Mouse (Mus musculus) neutrophil, adult 83 days (primary cell): ENCODE measurements around the gene Cldn7. TPM values are rescaled to one million over a fixed set of nuclear protein-coding genes. Genes with fewer than 3 reads are reported as not detected.

ENCODE experiments used
- total RNA-seq, 2 experiments: library from RNA; stranded (reverse); gene quantifications; one replicate each; pipeline ENCODE4 v1.2.4; 2023

Cldn7 gene
- total RNA-seq, result not detected

GRCm38 (mm10) chr11:69964650-69965270 is at the start of gene Cldn7:
Gene Cldn7 (plus strand): TSS chr11:69964779.

GRCm38 (mm10) chr11:69921114-69922011 is 43.2 kb upstream of the Cldn7 start, which contains the start of gene Eif5a:
Gene Eif5a (minus strand): TSS chr11:69921958.

GRCm38 (mm10) chr11:69935137-69935879 is 29.3 kb upstream of the Cldn7 start, which contains the start of gene Ybx2:
Gene Ybx2 (plus strand): TSS chr11:69935796.

GRCm38 (mm10) chr11:69948066-69948762 is 16.4 kb upstream of the Cldn7 start, which contains the start of gene Slc2a4:
Gene Slc2a4 (minus strand): TSS chr11:69948188.

GRCm38 (mm10) chr11:69981141-69981762 is 16.7 kb downstream of the Cldn7 start, which contains the start of gene Ctdnep1:
Gene Ctdnep1 (plus strand): TSS chr11:69981156.

GRCm38 (mm10) chr11:69982225-69982624 is 17.6 kb downstream of the Cldn7 start, which contains the start of gene Elp5:
Gene Elp5 (minus strand): TSS chr11:69982517.

GRCm38 (mm10) chr11:69990850-69991691 is 26.5 kb downstream of the Cldn7 start, which contains the start of gene Gabarap:
Gene Gabarap (plus strand): TSS chr11:69991143.

GRCm38 (mm10) chr11:69995391-69995960 is 30.9 kb downstream of the Cldn7 start, which contains the start of gene Phf23:
Gene Phf23 (plus strand): TSS chr11:69995777.

GRCm38 (mm10) chr11:70000396-70000898 is 35.9 kb downstream of the Cldn7 start, which contains the start of gene Dvl2:
Gene Dvl2 (plus strand): TSS chr11:70000595.

GRCm38 (mm10) chr11:70014880-70015558 is 50.4 kb downstream of the Cldn7 start, which contains the start of gene Acadvl:
Gene Acadvl (minus strand): TSS chr11:70015411.

GRCm38 (mm10) chr11:70016669-70017068 is 52.1 kb downstream of the Cldn7 start, which contains the start of gene Dlg4:
Gene Dlg4 (plus strand): TSS chr11:70016942.

Other genes with a start within 250 kb of the Cldn7 start
- gene Polr2a, start 206.1 kb upstream of the Cldn7 start, total RNA-seq, result 10 to 100 TPM; 82.6 to 86.1 TPM
- not detected for gene Slc35g3, start 202.8 kb upstream of the Cldn7 start, total RNA-seq
- gene Zbtb4, start 198.9 kb upstream of the Cldn7 start, total RNA-seq, result 1 to 10 TPM; 2.4 to 3.3 TPM
- 1 to 10 TPM in 1 of 2 experiments, under 1 TPM in 1; 0.79 to 1.9 TPM for gene Chrnb1, start 168.8 kb upstream of the Cldn7 start, total RNA-seq
- under 1 TPM in 1 of 2 experiments, not detected in 1; 0.18 TPM for gene Fgf11, start 162.9 kb upstream of the Cldn7 start, total RNA-seq
- gene Tmem102, start 159.2 kb upstream of the Cldn7 start, total RNA-seq, result not detected
- not detected for gene Gm39566, start 149.5 kb upstream of the Cldn7 start, total RNA-seq
- gene Spem2, start 146.3 kb upstream of the Cldn7 start, total RNA-seq, result not detected
- not detected for gene Spem1, start 142.6 kb upstream of the Cldn7 start, total RNA-seq
- gene Nlgn2, start 127.0 kb upstream of the Cldn7 start, total RNA-seq, result 1 to 10 TPM; 1.3 to 2.1 TPM
- 100 to 1,000 TPM in 1 of 2 experiments, 10 to 100 TPM in 1; 99.2 to 106 TPM for gene Tmem256, start 126.3 kb upstream of the Cldn7 start, total RNA-seq
- 10 to 100 TPM; 35.0 to 35.9 TPM for gene Plscr3, start 118.4 kb upstream of the Cldn7 start, total RNA-seq
- gene Tnk1, start 106.0 kb upstream of the Cldn7 start, total RNA-seq, result not detected
- gene Tmem95, start 86.8 kb upstream of the Cldn7 start, total RNA-seq, result 1 to 10 TPM in 1 of 2 experiments, under 1 TPM in 1; 0.88 to 1.2 TPM
- 1 to 10 TPM; 8.6 to 9.0 TPM for gene Kctd11, start 83.4 kb upstream of the Cldn7 start, total RNA-seq
- 100 to 1,000 TPM; 260 to 263 TPM for gene Acap1, start 69.2 kb upstream of the Cldn7 start, total RNA-seq
- 1 to 10 TPM; 3.0 to 3.2 TPM for gene 2810408A11Rik, start 63.8 kb upstream of the Cldn7 start, total RNA-seq
- gene Neurl4, start 63.7 kb upstream of the Cldn7 start, total RNA-seq, result 10 to 100 TPM; 20.9 to 27.6 TPM
- 10 to 100 TPM; 69.0 to 84.5 TPM for gene Gps2, start 50.9 kb upstream of the Cldn7 start, total RNA-seq
- gene Eif5a, start 42.8 kb upstream of the Cldn7 start, total RNA-seq, result 100 to 1,000 TPM; 482 to 501 TPM
- not detected for gene Ybx2, start 29.0 kb upstream of the Cldn7 start, total RNA-seq
- 1 to 10 TPM in 1 of 2 experiments, under 1 TPM in 1; 0.97 to 1.3 TPM for gene Slc2a4, start 16.6 kb upstream of the Cldn7 start, total RNA-seq
- gene Ctdnep1, start 16.4 kb downstream of the Cldn7 start, total RNA-seq, result 10 to 100 TPM; 75.0 to 80.3 TPM
- 10 to 100 TPM; 24.3 to 31.0 TPM for gene Elp5, start 17.7 kb downstream of the Cldn7 start, total RNA-seq
- 100 to 1,000 TPM; 475 to 527 TPM for gene Gabarap, start 26.4 kb downstream of the Cldn7 start, total RNA-seq
- gene Phf23, start 31.0 kb downstream of the Cldn7 start, total RNA-seq, result 10 to 100 TPM; 41.2 to 53.6 TPM
- 10 to 100 TPM; 15.0 to 18.2 TPM for gene Dvl2, start 35.8 kb downstream of the Cldn7 start, total RNA-seq
- 10 to 100 TPM; 39.3 to 50.0 TPM for gene Acadvl, start 50.6 kb downstream of the Cldn7 start, total RNA-seq
- 1 to 10 TPM; 5.5 to 5.8 TPM for gene Dlg4, start 52.2 kb downstream of the Cldn7 start, total RNA-seq
- not detected for gene Asgr1, start 89.3 kb downstream of the Cldn7 start, total RNA-seq
- gene Asgr2, start 127.9 kb downstream of the Cldn7 start, total RNA-seq, result not detected
- 10 to 100 TPM; 11.8 to 12.3 TPM for gene Mgl2, start 165.6 kb downstream of the Cldn7 start, total RNA-seq
- gene Clec10a, start 191.4 kb downstream of the Cldn7 start, total RNA-seq, result 10 to 100 TPM; 17.3 to 20.9 TPM
- not detected for gene Slc16a11, start 248.0 kb downstream of the Cldn7 start, total RNA-seq